Mouse (Mus musculus) heart, postnatal 0 days (tissue): ENCODE measurements at regions not wholly inside any gene's neighbourhood (a gene's known extent, or its start where the extent isn't known, plus 50 kb on each side); places are given as distances from the start of the nearest gene placed in this dataset.

ENCODE experiments used
- ATAC-seq: fragments of 200-750 bp; cut with Nextera tagmentation; 2 replicates; pipeline ENCODE4 v1.8.0; 2017; ENCODE audit warnings: low read depth, moderate number of reproducible peaks, moderate library complexity; ENCODE audit not compliant: insufficient read depth
- DNase-seq: peaks from one replicate; pipeline ENCODE4 v3.0.0-alpha.2; 2016; ENCODE audit warnings: low spot score
- H3K27ac ChIP-seq: fragments of 300-500 bp; sonication (generic); 2 replicates; pipeline ENCODE4 v1.5.1; 2014; ENCODE audit warnings: low read depth, mild to moderate bottlenecking
- H3K27me3 ChIP-seq: fragments of 300-500 bp; sonication (generic); 2 replicates; pipeline ENCODE4 v1.6.1; 2014; ENCODE audit warnings: low read length, mixed read lengths; ENCODE audit not compliant: control insufficient read depth, insufficient read depth
- H3K36me3 ChIP-seq: fragments of 300-500 bp; sonication (generic); replicated peaks from 2 replicates; pipeline ENCODE4 v1.6.1; 2014; ENCODE audit warnings: low read length, mixed read lengths; ENCODE audit not compliant: control insufficient read depth, insufficient read depth
- H3K4me1 ChIP-seq: fragments of 300-500 bp; sonication (generic); 2 replicates; pipeline ENCODE4 v1.6.1; 2014; ENCODE audit warnings: antibody characterized with exemption; ENCODE audit not compliant: control insufficient read depth, insufficient read depth
- H3K4me2 ChIP-seq: fragments of 300-500 bp; sonication (generic); 2 replicates; pipeline ENCODE4 v1.6.1; 2014; ENCODE audit warnings: low read depth, mild to moderate bottlenecking, low read length, moderate library complexity
- H3K4me3 ChIP-seq: fragments of 300-500 bp; sonication (generic); 2 replicates; pipeline ENCODE4 v1.5.1; 2014; ENCODE audit warnings: low read depth, low read length
- H3K9ac ChIP-seq: fragments of 300-500 bp; sonication (generic); replicated peaks from 2 replicates; pipeline ENCODE4 v1.6.1; 2014; ENCODE audit warnings: low read depth, low read length, mixed read lengths
- H3K9me3 ChIP-seq: fragments of 300-500 bp; sonication (generic); replicated peaks from 2 replicates; pipeline ENCODE4 v1.6.1; 2016; ENCODE audit warnings: low read length; ENCODE audit not compliant: control insufficient read depth
- CTCF ChIP-seq: IDR thresholded peaks from 2 replicates; pipeline ENCODE4 v1.5.1; 2016; ENCODE audit warnings: antibody characterized with exemption, control low read depth, low read depth
- EP300 ChIP-seq: IDR thresholded peaks from 2 replicates; pipeline ENCODE4 v1.6.1; 2016; ENCODE audit warnings: antibody characterized with exemption, low read depth
- WGBS: fragments of 180-500 bp; shearing (Covaris S2); extraction: QIAGEN DNeasy Blood & Tissue Kit; methylation state at CpG from one replicate; pipeline ENCODE4 v1.1.7; 2014; 5-methylcytosine and 5-hydroxymethylcytosine counted together

DNA sequence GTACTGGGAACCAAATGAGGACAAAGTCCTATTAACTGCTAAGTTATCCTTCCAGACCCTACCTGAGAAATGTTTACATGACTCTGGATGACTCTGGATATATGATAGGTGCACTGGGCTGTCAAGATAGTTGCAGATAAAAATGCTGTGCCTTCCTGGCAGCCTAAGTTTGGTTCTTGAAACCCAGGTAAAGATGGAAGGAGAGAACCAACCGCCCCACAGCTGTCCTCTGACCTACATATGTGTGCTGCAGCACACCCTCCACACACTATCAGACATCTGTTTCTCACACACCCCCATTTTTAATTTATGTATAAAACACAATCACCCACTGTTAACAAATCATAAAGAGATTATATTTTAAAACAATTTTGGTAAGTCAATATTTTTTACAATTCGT, 533.4 kb upstream of the Nrp1 start:
- no peak overlapping the region for H3K9ac ChIP-seq
- no peak for TF ChIP-seq CTCF
- no peak for TF ChIP-seq EP300
- DNase-seq (no peak), ATAC-seq (no peak)
- H3K4me2 ChIP-seq, result no peak overlapping the region
- no peak overlapping the region for H3K27ac ChIP-seq
- H3K4me3 ChIP-seq, result no peak overlapping the region
- WGBS, result 90% methylated on average over 2 of the region's 2 CpGs
- H3K9me3 ChIP-seq, result no peaks in the 10 kb centered on the region
- H3K27me3 ChIP-seq, result no peaks in the 10 kb centered on the region
- no peaks in the 10 kb centered on the region for H3K36me3 ChIP-seq
- no peaks in the 10 kb centered on the region for H3K4me1 ChIP-seq

DNA sequence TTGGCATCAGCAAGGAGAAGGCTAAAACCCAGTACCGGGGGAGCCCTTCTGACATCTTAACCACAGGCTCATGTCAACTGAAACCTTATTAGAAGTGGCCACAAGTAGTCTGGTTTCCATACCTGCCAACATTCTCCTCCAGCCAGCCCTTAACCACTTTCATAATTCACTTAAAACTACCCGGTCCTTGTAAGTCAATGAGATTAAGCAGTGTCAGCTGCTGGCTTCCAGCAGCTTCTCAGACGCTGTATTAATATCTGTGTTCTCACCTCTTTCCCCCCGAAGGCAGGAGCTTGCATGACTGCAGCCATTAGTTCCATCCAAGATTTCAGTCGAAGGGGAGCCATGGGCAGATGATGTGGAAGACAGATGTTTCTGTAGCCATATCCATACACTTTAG, 530.6 kb upstream of the Nrp1 start:
- TF ChIP-seq CTCF, result no peak
- TF ChIP-seq EP300, result no peak
- ATAC-seq (no peak), DNase-seq (no peak)
- Histone ChIP-seq H3K4me3 (no peak overlapping the region), H3K9me3 (no peaks in the 10 kb centered on the region), H3K9ac (no peak overlapping the region), H3K4me2 (no peak overlapping the region), H3K27ac (no peak overlapping the region), H3K4me1 (no peaks in the 10 kb centered on the region), H3K36me3 (no peaks in the 10 kb centered on the region), H3K27me3 (no peaks in the 10 kb centered on the region)
- 41% methylated on average over 5 of the region's 5 CpGs for WGBS

DNA sequence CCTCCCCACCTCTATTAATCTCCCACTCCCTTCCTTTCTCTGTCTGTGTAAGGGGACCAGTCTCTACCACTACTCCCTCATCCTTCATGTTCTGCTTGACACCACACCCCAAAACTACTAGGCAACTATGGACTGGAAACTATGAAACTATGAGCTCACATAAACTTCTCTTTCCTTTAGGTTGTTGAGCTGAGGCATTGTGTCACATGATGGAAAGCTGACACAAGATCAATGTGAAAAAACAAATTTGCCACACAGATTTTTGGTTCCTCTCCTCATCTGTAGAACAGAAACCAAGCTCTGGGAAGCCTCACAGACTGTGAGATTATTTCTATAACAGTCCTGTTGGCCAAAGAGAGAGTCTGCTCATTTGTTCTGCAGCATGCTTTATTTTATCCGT, 528.7 kb upstream of the Nrp1 start:
- H3K4me1 ChIP-seq, result no peaks in the 10 kb centered on the region
- no peaks in the 10 kb centered on the region for H3K36me3 ChIP-seq
- H3K27ac ChIP-seq, result no peak overlapping the region
- ATAC-seq, result no peak
- WGBS, result 37% methylated on average over 1 of the region's 1 CpGs
- no peak for DNase-seq
- TF ChIP-seq CTCF (no peak), EP300 (no peak)
- H3K9me3 ChIP-seq, result no peaks in the 10 kb centered on the region
- H3K27me3 ChIP-seq, result no peaks in the 10 kb centered on the region
- H3K4me3 ChIP-seq, result no peak overlapping the region
- H3K4me2 ChIP-seq, result no peak overlapping the region
- H3K9ac ChIP-seq, result no peak overlapping the region

DNA sequence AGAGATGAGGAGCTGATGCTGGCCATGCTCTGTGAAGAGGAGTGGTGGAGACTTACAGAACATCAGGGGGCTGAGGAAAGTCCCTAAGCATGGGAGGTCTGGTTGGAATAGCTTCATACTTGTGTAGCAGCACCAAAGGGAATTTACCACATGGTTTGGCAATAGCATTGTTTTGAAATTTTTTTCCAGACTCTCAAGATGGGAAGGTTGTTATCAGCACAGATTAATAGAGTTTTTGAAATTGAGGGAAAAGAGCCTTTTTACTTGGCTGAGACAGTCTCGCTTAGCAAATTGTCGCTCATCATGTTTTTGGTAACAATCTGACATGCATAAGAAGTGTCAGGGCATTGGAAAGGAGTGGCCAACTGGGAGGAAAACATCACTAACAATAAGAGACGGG, 524.4 kb upstream of the Nrp1 start:
- no peak for TF ChIP-seq CTCF
- no peak for TF ChIP-seq EP300
- 68% methylated on average over 3 of the region's 3 CpGs for WGBS
- no peak for ATAC-seq
- Histone ChIP-seq H3K9me3 (no peaks in the 10 kb centered on the region), H3K36me3 (no peaks in the 10 kb centered on the region), H3K4me1 (no peaks in the 10 kb centered on the region), H3K9ac (no peak overlapping the region), H3K27me3 (no peaks in the 10 kb centered on the region), H3K27ac (no peak overlapping the region), H3K4me2 (no peak overlapping the region), H3K4me3 (no peak overlapping the region)
- DNase-seq, result no peak

DNA sequence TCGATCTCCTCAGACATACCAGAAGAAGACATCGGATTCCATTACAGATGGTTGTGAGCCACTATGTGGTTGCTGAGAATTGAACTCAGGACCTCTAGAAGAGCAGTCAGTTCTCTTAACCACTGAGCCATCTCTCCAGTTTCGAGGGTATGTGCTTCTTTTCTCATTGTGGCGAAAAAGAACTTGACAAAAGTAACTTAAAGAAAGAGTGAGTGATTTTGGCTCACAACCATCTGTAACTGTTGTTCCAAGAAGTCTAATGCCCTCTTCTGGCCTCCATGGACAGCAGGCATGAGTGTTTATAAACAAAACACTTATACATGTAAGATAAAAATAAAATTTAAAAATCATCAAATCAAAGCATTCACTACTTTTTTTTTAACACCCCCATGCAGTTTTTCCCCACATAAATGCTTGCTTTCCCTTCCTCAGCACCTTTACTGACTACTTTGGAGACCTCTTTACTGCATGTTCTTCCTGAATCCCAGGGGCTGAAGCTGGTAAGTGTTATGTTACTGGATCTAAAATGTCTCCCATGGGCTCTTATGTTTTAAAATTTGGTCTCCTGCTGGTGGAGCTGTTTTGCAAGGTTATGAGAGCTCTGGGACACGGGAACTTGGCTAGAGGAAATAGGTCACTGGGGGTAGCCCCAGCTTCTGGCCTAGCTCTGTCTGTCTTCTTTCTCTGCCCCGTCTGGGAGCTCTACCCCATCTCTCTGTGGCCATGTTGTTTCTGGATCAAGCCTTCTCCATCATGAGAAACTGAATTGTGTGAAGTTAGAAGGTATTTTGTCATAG, 521.8 kb upstream of the Nrp1 start:
- TF ChIP-seq CTCF, result no peak
- TF ChIP-seq EP300, result no peak
- no peak overlapping the region for H3K4me2 ChIP-seq
- H3K36me3 ChIP-seq, result no peaks in the 10 kb centered on the region
- H3K9me3 ChIP-seq, result no peaks in the 10 kb centered on the region
- no peak overlapping the region for H3K4me3 ChIP-seq
- DNase-seq (no peak), ATAC-seq (no peak)
- H3K27me3 ChIP-seq, result no peaks in the 10 kb centered on the region
- no peak overlapping the region for H3K27ac ChIP-seq
- 79% methylated on average over 6 of the region's 6 CpGs for WGBS
- no peak overlapping the region for H3K9ac ChIP-seq
- no peaks in the 10 kb centered on the region for H3K4me1 ChIP-seq

DNA sequence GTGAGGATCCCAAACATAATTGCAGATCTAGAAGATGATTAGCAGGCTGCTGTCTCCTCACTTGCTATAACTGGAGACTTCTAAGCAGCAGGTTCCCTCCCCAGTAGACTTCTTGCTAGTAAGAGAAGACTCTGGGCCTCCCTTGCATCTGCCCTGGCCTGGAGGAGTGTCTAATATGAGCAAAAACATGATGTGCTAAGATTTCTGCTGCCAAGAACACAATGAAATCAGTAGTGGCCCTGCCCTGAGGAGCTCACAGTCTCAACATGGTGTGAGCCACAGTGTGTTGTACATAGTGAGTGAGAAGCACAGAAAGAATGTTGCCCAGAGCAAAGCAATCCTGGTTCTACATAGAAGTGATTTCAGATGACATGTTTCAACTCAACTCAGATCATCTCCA, 520.1 kb upstream of the Nrp1 start:
- H3K27ac ChIP-seq, result no peak overlapping the region
- no peak for DNase-seq
- no peaks in the 10 kb centered on the region for H3K27me3 ChIP-seq
- no peaks in the 10 kb centered on the region for H3K4me1 ChIP-seq
- no peak overlapping the region for H3K4me2 ChIP-seq
- H3K36me3 ChIP-seq, result no peaks in the 10 kb centered on the region
- no peak for ATAC-seq
- no peak overlapping the region for H3K4me3 ChIP-seq
- TF ChIP-seq EP300 (no peak), CTCF (no peak)
- no peaks in the 10 kb centered on the region for H3K9me3 ChIP-seq
- no peak overlapping the region for H3K9ac ChIP-seq
